Mouse (Mus musculus) kidney, adult 2 months (tissue): ENCODE measurements at regions not wholly inside any gene's neighbourhood (a gene's known extent, or its start where the extent isn't known, plus 50 kb on each side); places are given as distances from the start of the nearest gene placed in this dataset.

Experiments used
- CTCF ChIP-seq: fragments of 200-500 bp; conservative IDR thresholded peaks from 2 replicates; pipeline ENCODE4 v1.5.1; 2011; ENCODE audit warnings: low read depth, mild to moderate bottlenecking, control low read depth, low read length, moderate library complexity, mixed read lengths; ENCODE audit not compliant: insufficient read depth, insufficient read length
- POLR2A ChIP-seq: fragments of 200-500 bp; IDR thresholded peaks from one replicate; pipeline ENCODE4 v1.6.1; 2011; ENCODE audit warnings: low read depth, low read length, control low read depth

- TF ChIP-seq CTCF, result no peak
- TF ChIP-seq POLR2A, result no peak
Measured at GRCm38 (mm10) chr2:10757202-10757840, 387.0 kb downstream of the Sfmbt2 start.
